In the genomic region with DNA sequence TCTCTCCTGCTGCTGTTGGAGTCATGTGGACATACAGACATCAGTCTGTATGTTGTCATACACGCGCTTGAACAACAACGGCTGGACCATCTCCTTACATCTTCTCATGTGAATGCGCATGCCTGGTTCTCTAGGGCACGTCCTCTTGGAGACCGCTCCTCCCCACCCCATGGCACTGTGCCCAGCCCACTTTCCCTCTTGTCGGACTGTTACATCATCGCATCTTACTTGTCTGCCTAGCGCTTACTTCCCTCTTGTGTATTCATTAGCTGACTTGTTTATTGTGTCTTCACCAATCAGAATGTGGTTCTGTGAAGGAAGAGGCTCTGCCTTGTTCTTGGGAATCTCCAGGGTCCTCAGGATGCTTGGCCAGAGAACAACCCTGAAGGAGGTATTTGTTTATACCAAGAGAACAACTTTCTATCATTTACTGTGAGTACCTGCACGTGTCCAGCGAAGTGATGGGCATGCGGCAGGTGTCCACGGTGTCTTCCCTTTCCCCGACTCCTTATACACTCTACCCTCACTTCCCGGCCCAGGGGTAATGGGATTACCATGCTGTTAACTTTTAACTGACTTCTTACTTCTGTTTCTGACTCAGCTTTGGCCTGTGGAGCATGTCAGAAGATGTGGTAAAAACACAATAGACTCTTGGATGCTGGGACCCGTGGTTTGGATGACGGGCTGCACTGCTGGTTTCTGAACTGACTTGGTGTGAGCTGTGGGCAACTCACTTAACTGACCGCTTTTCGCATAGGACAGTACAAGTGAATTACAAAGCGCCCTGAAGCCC, we compare ENCODE assay signal across 9 mouse cellular contexts.
A peak's percentile ranks its signal among the peaks of the same experiment; 100 is the strongest.
DNase-seq lines count a peak whose midpoint lies in the region; ATAC-seq and TF ChIP-seq lines count a peak whose summit lies in the region.
"Had no signal": no experiment of that assay in that cellular context is flagged by ENCODE, and none has a peak within 500 bp of the region (broad histone marks: within the 10 kb centered on the region; RNA-seq: fewer than 3 reads in every experiment).

No protein-coding gene starts in this region.

- no peak overlapping the region for H3K27ac ChIP-seq in midbrain, postnatal 0 days (ENCODE audit: low read depth, low read length)
- no peak overlapping the region for H3K27ac ChIP-seq in midbrain, embryonic 11.5 days (ENCODE audit: low read depth, low read length)
- H3K27ac ChIP-seq in intestine, postnatal 0 days (ENCODE audit: low read depth, low read length): no peak overlapping the region
- H3K27ac ChIP-seq: limb, embryonic 15.5 days had no signal

- H3K36me3 ChIP-seq in midbrain, postnatal 0 days (ENCODE audit: insufficient read depth, low read length): no peaks in the 10 kb centered on the region
- H3K36me3 ChIP-seq in midbrain, embryonic 11.5 days (ENCODE audit: control insufficient read depth, insufficient read depth, low read length): no peaks in the 10 kb centered on the region
- H3K36me3 ChIP-seq in intestine, postnatal 0 days (ENCODE audit: control insufficient read depth, insufficient read depth): no peaks in the 10 kb centered on the region
- H3K36me3 ChIP-seq: limb, embryonic 15.5 days had no signal

- ATAC-seq in cerebellum, adult (ENCODE audit: insufficient number of reproducible peaks, low FRiP score, low TSS enrichment): no peak
- no peak for ATAC-seq in midbrain, postnatal 0 days (ENCODE audit: low FRiP score)
- no peak for ATAC-seq in midbrain, embryonic 11.5 days (ENCODE audit: low FRiP score)
- no peak for ATAC-seq in intestine, postnatal 0 days

- H3K4me2 ChIP-seq in midbrain, postnatal 0 days (ENCODE audit: low read depth, low read length, poor library complexity, severe bottlenecking): no peak overlapping the region
- no peak overlapping the region for H3K4me2 ChIP-seq in midbrain, embryonic 11.5 days
- no peak overlapping the region for H3K4me2 ChIP-seq in intestine, postnatal 0 days (replicated peaks; ENCODE audit: low read depth)
- H3K4me2 ChIP-seq: limb, embryonic 15.5 days had no signal

- DNase-seq in cerebellum, adult 8-10 months: peak; percentile 2
- DNase-seq in midbrain, postnatal 0 days (ENCODE audit: low spot score): peak; percentile 31
- no peak for DNase-seq in midbrain, embryonic 11.5 days (ENCODE audit: low spot score, missing footprints)
- peak; percentile 57 for DNase-seq in kidney, adult 9 months
- peak; percentile 70 to 79 for DNase-seq in monocyte, adult 2 months (ENCODE audit: low read depth in 1 of 2, low spot score in 2 of 2)
- DNase-seq in ovary, postnatal 10 days (ENCODE audit: low spot score): no peak

- H3K4me3 ChIP-seq in midbrain, postnatal 0 days (ENCODE audit: low read depth, low read length): no peak overlapping the region
- H3K4me3 ChIP-seq in midbrain, embryonic 11.5 days (ENCODE audit: low read depth, low read length): no peak overlapping the region
- no peak overlapping the region for H3K4me3 ChIP-seq in intestine, postnatal 0 days (ENCODE audit: low read depth, low read length)
- H3K4me3 ChIP-seq: limb, embryonic 15.5 days had no signal

- no peaks in the 10 kb centered on the region for H3K4me1 ChIP-seq in midbrain, postnatal 0 days (ENCODE audit: insufficient read depth, low read length)
- H3K4me1 ChIP-seq in midbrain, embryonic 11.5 days (ENCODE audit: control insufficient read depth, insufficient read depth, low read length): no peaks in the 10 kb centered on the region
- H3K4me1 ChIP-seq in intestine, postnatal 0 days (replicated peaks; ENCODE audit: control insufficient read depth, insufficient read depth, low read length): no peaks in the 10 kb centered on the region

- H3K27me3 ChIP-seq in midbrain, postnatal 0 days (ENCODE audit: insufficient read depth, low read length): no peaks in the 10 kb centered on the region
- no peaks in the 10 kb centered on the region for H3K27me3 ChIP-seq in midbrain, embryonic 11.5 days (ENCODE audit: control insufficient read depth, insufficient read depth, low read length)
- H3K27me3 ChIP-seq in intestine, postnatal 0 days (replicated peaks; ENCODE audit: control insufficient read depth, insufficient read depth, low read length): no peaks in the 10 kb centered on the region
- H3K27me3 ChIP-seq: limb, embryonic 15.5 days had no signal

- H3K9me3 ChIP-seq in midbrain, postnatal 0 days (ENCODE audit: low read length): 0 out of 2 replicates have a peak, but pooled peaks cover 6% of the 10 kb centered on the region
- no peaks in the 10 kb centered on the region for H3K9me3 ChIP-seq in midbrain, embryonic 11.5 days (ENCODE audit: control insufficient read depth, low read length)
- H3K9me3 ChIP-seq in intestine, postnatal 0 days (ENCODE audit: control insufficient read depth): no peaks in the 10 kb centered on the region
- H3K9me3 ChIP-seq: limb, embryonic 15.5 days had no signal

- TF ChIP-seq CTCF in midbrain, postnatal 0 days (IDR thresholded peaks at IDR 0.05): no peak
- no peak for TF ChIP-seq CTCF in intestine, postnatal 0 days (IDR thresholded peaks at IDR 0.05; ENCODE audit: low read depth)

- WGBS in midbrain, postnatal 0 days: 73% methylated on average over 20 of the region's 20 CpGs
- whole genome bisulfite sequencing in midbrain, embryonic 11.5 days: 89% methylated on average over 20 of the region's 20 CpGs
- WGBS in intestine, postnatal 0 days: 77% methylated on average over 20 of the region's 20 CpGs

- no peak overlapping the region for H3K9ac ChIP-seq in midbrain, postnatal 0 days (replicated peaks; ENCODE audit: low read length, poor library complexity, severe bottlenecking)
- no peak overlapping the region for H3K9ac ChIP-seq in midbrain, embryonic 11.5 days (ENCODE audit: low read length)
- no peak overlapping the region for H3K9ac ChIP-seq in intestine, postnatal 0 days (ENCODE audit: low read depth, low read length)
- H3K9ac ChIP-seq: limb, embryonic 15.5 days had no signal

Comparison
In these comparisons a context has a peak if more than half of its experiments do, and no peak if none do; other contexts are left out.
1. DNase-seq: peak in cerebellum, adult 8-10 months (single experiment), midbrain, postnatal 0 days (single experiment), kidney, adult 9 months (single experiment) and monocyte, adult 2 months (2 of 2); none in midbrain, embryonic 11.5 days (single experiment) and ovary, postnatal 10 days (single experiment).